Mouse (Mus musculus) neural tube, embryonic 11.5 days (tissue): ENCODE data around the gene Tnfrsf4. TPM values are rescaled to one million over a fixed set of nuclear protein-coding genes. Genes with fewer than 3 reads are reported as not detected.

Experiments
- ATAC-seq: fragments of 200-750 bp; cut with Nextera tagmentation; 2 replicates; pipeline ENCODE4 v1.8.0; 2017; ENCODE audit warnings: moderate number of reproducible peaks, mild to moderate bottlenecking, moderate TSS enrichment, moderate library complexity; ENCODE audit not compliant: insufficient read depth, low FRiP score, low TSS enrichment
- DNase-seq: peaks from one replicate; pipeline ENCODE4 v3.0.0-alpha.2; 2015; ENCODE audit warnings: low spot score
- H3K27ac ChIP-seq: fragments of 300-500 bp; sonication (generic); 2 replicates; pipeline ENCODE4 v1.5.1; 2014; ENCODE audit warnings: low read depth, mild to moderate bottlenecking, low read length
- H3K27me3 ChIP-seq: fragments of 300-500 bp; sonication (generic); 2 replicates; pipeline ENCODE4 v1.6.1; 2014; ENCODE audit warnings: mild to moderate bottlenecking, low read length, mixed read lengths; ENCODE audit not compliant: control insufficient read depth, insufficient read depth
- H3K36me3 ChIP-seq: fragments of 300-500 bp; sonication (generic); 2 replicates; pipeline ENCODE4 v1.6.1; 2014; ENCODE audit warnings: mild to moderate bottlenecking, low read length, moderate library complexity, mixed read lengths; ENCODE audit not compliant: control insufficient read depth, insufficient read depth
- H3K4me1 ChIP-seq: fragments of 300-500 bp; sonication (generic); 2 replicates; pipeline ENCODE4 v1.6.1; 2014; ENCODE audit warnings: low read length, mixed read lengths; ENCODE audit not compliant: control insufficient read depth, insufficient read depth
- H3K4me2 ChIP-seq: fragments of 300-500 bp; sonication (generic); 2 replicates; pipeline ENCODE4 v1.6.1; 2014; ENCODE audit warnings: low read depth, mild to moderate bottlenecking, moderate library complexity
- H3K4me3 ChIP-seq: fragments of 300-500 bp; sonication (generic); 2 replicates; pipeline ENCODE4 v1.5.1; 2014; ENCODE audit warnings: low read depth, low read length
- H3K9ac ChIP-seq: fragments of 300-500 bp; sonication (generic); 2 replicates; pipeline ENCODE4 v1.6.1; 2014; ENCODE audit warnings: mild to moderate bottlenecking, low read length
- H3K9me3 ChIP-seq: fragments of 300-500 bp; sonication (generic); 2 replicates; pipeline ENCODE4 v1.6.1; 2016; ENCODE audit warnings: low read length; ENCODE audit not compliant: control insufficient read depth
- WGBS: fragments of 180-500 bp; shearing (Covaris S2); extraction: QIAGEN DNeasy Blood & Tissue Kit; methylation state at CpG from one replicate; pipeline ENCODE4 v1.1.7; 2014; 5-methylcytosine and 5-hydroxymethylcytosine counted together
- microRNA counts: library from miRNA; unstranded; fragments of <30 nt; microRNA quantifications from one replicate; lab custom pipeline; 2015
- microRNA-seq: library from miRNA; unstranded; fragments of <30 nt; microRNA quantifications from one replicate; pipeline ENCODE4, GENCODE M21; 2016
- polyA plus RNA-seq: library from polyadenylated mRNA; unstranded; fragments of >200 nt; fragmentation: Nextera tagmentation; extraction: Ambion mirVana; gene quantifications from 2 replicates; pipeline ENCODE4 v1.2.1, GENCODE M21; 2014

Tnfrsf4 gene
- polyA plus RNA-seq, 1 experiment from 2014 or later = 0.45 TPM

DNA sequence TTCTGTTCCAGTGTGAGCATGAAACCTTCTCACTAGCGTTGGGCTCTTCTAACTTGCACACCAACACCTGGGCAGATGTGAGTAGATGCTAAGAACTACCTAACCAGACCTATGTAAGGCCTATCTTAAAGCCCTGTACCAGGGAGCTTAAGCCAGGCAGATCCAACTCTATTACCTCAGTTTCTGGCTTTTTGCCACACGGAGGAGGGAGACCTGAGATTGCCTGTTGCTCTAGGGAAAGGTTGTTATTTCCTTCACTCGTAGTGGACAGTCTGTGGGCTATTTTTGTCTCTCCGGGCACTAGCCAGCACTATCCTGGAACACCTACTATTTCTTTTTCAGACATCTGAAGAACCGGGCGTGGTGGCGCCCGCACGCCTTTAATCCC is 50.9 kb downstream of the Tnfrsf4 start:
- DNase-seq (no peak), ATAC-seq (no peak)
- 87% methylated on average over 9 of the region's 9 CpGs for WGBS
- H3K36me3 ChIP-seq = no peaks in the 10 kb centered on the region
- H3K27ac ChIP-seq = no peak overlapping the region
- H3K9me3 ChIP-seq = no peaks in the 10 kb centered on the region
- H3K27me3 ChIP-seq = no peaks in the 10 kb centered on the region
- no peaks in the 10 kb centered on the region for H3K4me1 ChIP-seq
- H3K4me2 ChIP-seq = no peak overlapping the region
- H3K4me3 ChIP-seq = no peak overlapping the region
- H3K9ac ChIP-seq = no peak overlapping the region

GRCm38 (mm10) chr4:156065156-156065894 is 51.7 kb downstream of the Tnfrsf4 start:
- no peak overlapping the region for H3K4me2 ChIP-seq
- 85% methylated on average over 10 of the region's 10 CpGs for WGBS
- ATAC-seq (no peak), DNase-seq (no peak)
- no peaks in the 10 kb centered on the region for H3K27me3 ChIP-seq
- H3K4me1 ChIP-seq = no peaks in the 10 kb centered on the region
- no peak overlapping the region for H3K27ac ChIP-seq
- H3K4me3 ChIP-seq = no peak overlapping the region
- H3K9ac ChIP-seq = no peak overlapping the region
- H3K9me3 ChIP-seq = no peaks in the 10 kb centered on the region
- no peaks in the 10 kb centered on the region for H3K36me3 ChIP-seq

MicroRNA genes within 50 kb of the gene (microRNA counts, 519-probe panel; counts per million panel counts)
- microRNA mmu-miR-200a (lab: Ali Mortazavi, UCI) = 171 counts per million, percentile 57 among the panel's probes with 10 or more counts
- microRNA mmu-miR-200b (lab: Ali Mortazavi, UCI) = 3,314 counts per million, percentile 67 among the panel's probes with 10 or more counts
- 3,673 counts per million, percentile 71 among the panel's probes with 10 or more counts for microRNA mmu-miR-429 (lab: Ali Mortazavi, UCI)

Small RNA genes within 50 kb of the gene (microRNA-seq; reads per million reads assigned to microRNA genes)
- gene Mir200a (31.2 reads per million, percentile 33 among the genes with 10 or more reads in this experiment), gene Mir200b (213 reads per million, percentile 61 among the genes with 10 or more reads in this experiment), gene Mir429 (570 reads per million, percentile 71 among the genes with 10 or more reads in this experiment)

Other genes starting within 250 kb of the Tnfrsf4 start
- 11.7 and 13.1 TPM in 2 replicates for gene Vwa1, start 239.1 kb upstream of the Tnfrsf4 start, polyA plus RNA-seq
- gene Tmem88b, start 228.0 kb upstream of the Tnfrsf4 start, polyA plus RNA-seq = 0.33 and 0.49 TPM in 2 replicates
- not detected in 2 replicates for gene Ankrd65, start 223.4 kb upstream of the Tnfrsf4 start, polyA plus RNA-seq
- gene Mrpl20, start 211.0 kb upstream of the Tnfrsf4 start, polyA plus RNA-seq = 225 and 246 TPM in 2 replicates
- gene Ccnl2, start 201.4 kb upstream of the Tnfrsf4 start, polyA plus RNA-seq = 172 and 188 TPM in 2 replicates
- 129 TPM in 2 replicates for gene Aurkaip1, start 182.6 kb upstream of the Tnfrsf4 start, polyA plus RNA-seq
- 33.6 and 38.5 TPM in 2 replicates for gene Mxra8, start 174.2 kb upstream of the Tnfrsf4 start, polyA plus RNA-seq
- gene Dvl1, start 166.4 kb upstream of the Tnfrsf4 start, polyA plus RNA-seq = 14.2 and 15.1 TPM in 2 replicates
- gene Tas1r3, start 150.5 kb upstream of the Tnfrsf4 start, polyA plus RNA-seq = 0.45 and 0.48 TPM in 2 replicates
- gene Cptp, start 144.4 kb upstream of the Tnfrsf4 start, polyA plus RNA-seq = 23.4 and 28.3 TPM in 2 replicates
- 89.7 and 95.0 TPM in 2 replicates for gene Ints11, start 144.3 kb upstream of the Tnfrsf4 start, polyA plus RNA-seq
- 37.5 and 42.2 TPM in 2 replicates for gene Pusl1, start 122.1 kb upstream of the Tnfrsf4 start, polyA plus RNA-seq
- gene Acap3, start 122.0 kb upstream of the Tnfrsf4 start, polyA plus RNA-seq = 44.3 and 45.4 TPM in 2 replicates
- gene Ube2j2, start 70.0 kb upstream of the Tnfrsf4 start, polyA plus RNA-seq = 154 and 162 TPM in 2 replicates
- gene C1qtnf12, start 51.5 kb upstream of the Tnfrsf4 start, polyA plus RNA-seq = 19.6 and 22.0 TPM in 2 replicates
- 18.9 and 19.9 TPM in 2 replicates for gene B3galt6, start 21.2 kb upstream of the Tnfrsf4 start, polyA plus RNA-seq
- gene Sdf4, start 21.0 kb upstream of the Tnfrsf4 start, polyA plus RNA-seq = 136 and 139 TPM in 2 replicates
- 0.62 and 0.82 TPM in 2 replicates for gene Tnfrsf18, start 12.3 kb downstream of the Tnfrsf4 start, polyA plus RNA-seq
- gene Ttll10, start 45.6 kb downstream of the Tnfrsf4 start, polyA plus RNA-seq = not detected in 2 replicates
- 50.6 and 51.9 TPM in 2 replicates for gene 9430015G10Rik, start 96.1 kb downstream of the Tnfrsf4 start, polyA plus RNA-seq
- gene Rnf223, start 116.7 kb downstream of the Tnfrsf4 start, polyA plus RNA-seq = 0.73 and 1.0 TPM in 2 replicates
- gene Agrn, start 183.6 kb downstream of the Tnfrsf4 start, polyA plus RNA-seq = 85.9 and 91.9 TPM in 2 replicates
- gene Isg15, start 187.0 kb downstream of the Tnfrsf4 start, polyA plus RNA-seq = not detected in 2 replicates
- gene AW011738, start 189.5 kb downstream of the Tnfrsf4 start, polyA plus RNA-seq = 1.5 and 1.8 TPM in 2 replicates
- 0.57 and 0.85 TPM in 2 replicates for gene Perm1, start 202.0 kb downstream of the Tnfrsf4 start, polyA plus RNA-seq
- gene Plekhn1, start 221.0 kb downstream of the Tnfrsf4 start, polyA plus RNA-seq = 20.4 and 21.6 TPM in 2 replicates
- gene Noc2l, start 222.2 kb downstream of the Tnfrsf4 start, polyA plus RNA-seq = 75.3 and 77.4 TPM in 2 replicates
- 1.4 and 2.6 TPM in 2 replicates for gene Samd11, start 241.8 kb downstream of the Tnfrsf4 start, polyA plus RNA-seq